Mouse (Mus musculus): ENCODE data around the gene Atp2c1. TPM values are rescaled to one million over a fixed set of nuclear protein-coding genes. Genes with fewer than 3 reads are reported as not detected.

Gene Atp2c1
- polyA plus RNA-seq, 1 experiment from 2014 or later = 63.9 TPM

DNA sequence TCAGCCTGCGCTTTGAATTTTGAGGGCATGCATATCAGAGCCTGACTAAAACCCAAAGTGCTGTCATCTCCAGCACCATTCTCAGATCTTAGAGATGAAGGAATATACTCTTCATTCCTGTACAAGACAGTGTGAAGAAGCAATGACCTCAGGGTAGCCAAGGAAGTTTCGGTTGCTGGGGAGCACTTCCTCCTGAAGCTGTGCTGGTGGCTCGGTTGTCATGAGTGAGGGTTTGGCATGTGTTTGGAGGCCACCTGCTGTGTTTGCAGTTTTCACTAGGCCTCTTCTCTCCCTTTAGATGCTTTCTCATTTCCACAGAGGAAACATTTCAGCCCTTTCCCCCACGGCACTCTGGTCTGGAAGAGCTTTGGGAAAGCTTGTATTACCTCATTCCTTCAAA lies 24.7 kb downstream of the Atp2c1 start:
- Histone ChIP-seq H3K9ac (replicated peaks; ENCODE audit: low read length) (no peak overlapping the region), H3K4me2 (ENCODE audit: low read depth, low read length) (no peak overlapping the region), H3K9me3 (replicated peaks; ENCODE audit: control insufficient read depth, low read length) (no peaks in the 10 kb centered on the region), H3K4me1 (ENCODE audit: control insufficient read depth, insufficient read depth, low read length) (no peaks in the 10 kb centered on the region), H3K36me3 (replicated peaks; ENCODE audit: control insufficient read depth, insufficient read depth, low read depth, low read length) (no peaks in the 10 kb centered on the region), H3K27me3 (ENCODE audit: control insufficient read depth, insufficient read depth, low read length) (no peaks in the 10 kb centered on the region), H3K27ac (replicated peaks; ENCODE audit: low read depth, low read length) (no peak overlapping the region), H3K4me3 (ENCODE audit: low read depth, low read length) (no peak overlapping the region)
- 47% methylated on average over 4 of the region's 4 CpGs for whole genome bisulfite sequencing
- no peak for DNase-seq (ENCODE audit: low spot score)
- no peak for ATAC-seq (replicated peaks; ENCODE audit: insufficient number of reproducible peaks, low FRiP score, low TSS enrichment, low read depth)

DNA sequence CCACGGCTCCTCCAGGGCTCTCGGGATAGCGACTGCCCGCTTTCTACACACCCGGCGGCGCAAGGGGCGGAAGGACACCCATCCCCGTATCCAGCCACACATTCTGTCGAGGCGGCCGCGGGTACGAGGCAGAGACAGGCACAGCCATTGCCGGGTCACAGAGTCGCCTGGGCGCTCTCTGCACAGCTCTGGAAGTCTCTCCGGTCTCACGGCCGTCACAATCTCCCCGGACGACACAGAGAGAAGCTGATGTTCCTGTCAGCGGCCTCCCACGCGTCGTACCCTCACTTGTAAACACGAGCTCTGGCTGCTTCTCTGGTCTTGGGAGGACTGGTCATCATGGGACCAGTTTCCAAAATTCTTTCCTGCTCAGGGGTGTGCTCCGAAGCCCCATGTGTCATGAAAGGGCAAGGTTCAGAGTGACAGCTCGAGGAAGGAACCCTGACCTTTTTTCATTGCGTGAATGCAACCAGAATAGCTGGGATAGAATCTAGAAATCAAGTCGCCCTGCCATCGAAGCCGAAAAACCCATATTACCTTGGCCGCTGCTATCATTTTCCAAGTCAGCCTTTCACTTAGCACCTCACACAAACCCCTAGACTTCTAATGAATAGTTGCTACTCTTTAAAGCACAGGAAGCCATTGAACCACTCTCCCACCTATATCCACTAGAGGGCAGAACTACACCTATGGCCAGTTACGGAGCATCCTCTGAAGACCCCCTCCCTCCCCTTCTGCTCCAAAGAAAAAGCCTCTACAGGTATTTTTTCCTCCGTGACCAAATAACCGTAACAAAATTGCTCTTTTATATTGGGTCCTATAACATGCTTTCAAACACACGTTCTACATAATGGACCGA lies 31.6 kb downstream of the Atp2c1 start:
- H3K27ac ChIP-seq (replicated peaks; ENCODE audit: low read depth, low read length) = peak overlapping the region; percentile 95
- peak overlapping the region; percentile 73 for H3K4me3 ChIP-seq (ENCODE audit: low read depth, low read length)
- H3K4me2 ChIP-seq (ENCODE audit: low read depth, low read length) = peak overlapping the region; percentile 89
- H3K9me3 ChIP-seq (replicated peaks; ENCODE audit: control insufficient read depth, low read length) = no peaks in the 10 kb centered on the region
- no peaks in the 10 kb centered on the region for H3K4me1 ChIP-seq (ENCODE audit: control insufficient read depth, insufficient read depth, low read length)
- peak overlapping the region; percentile 92 for H3K9ac ChIP-seq (replicated peaks; ENCODE audit: low read length)
- no peaks in the 10 kb centered on the region for H3K36me3 ChIP-seq (replicated peaks; ENCODE audit: control insufficient read depth, insufficient read depth, low read depth, low read length)
- 1% methylated on average over 39 of the region's 39 CpGs for WGBS
- peak; percentile 88 for DNase-seq (ENCODE audit: low spot score)
- no peak; the same call in 1 of the 2 replicates for ATAC-seq (replicated peaks; ENCODE audit: insufficient number of reproducible peaks, low FRiP score, low TSS enrichment, low read depth)
- no peaks in the 10 kb centered on the region for H3K27me3 ChIP-seq (ENCODE audit: control insufficient read depth, insufficient read depth, low read length)

GRCm38 (mm10) chr9:105494553-105495315 lies 32.4 kb downstream of the Atp2c1 start:
- no peaks in the 10 kb centered on the region for H3K36me3 ChIP-seq (replicated peaks; ENCODE audit: control insufficient read depth, insufficient read depth, low read depth, low read length)
- ATAC-seq (replicated peaks; ENCODE audit: insufficient number of reproducible peaks, low FRiP score, low TSS enrichment, low read depth) (peak; percentile 99), DNase-seq (ENCODE audit: low spot score) (peak; percentile 95)
- H3K4me3 ChIP-seq (ENCODE audit: low read depth, low read length) = peak overlapping the region; percentile 73
- no peaks in the 10 kb centered on the region for H3K4me1 ChIP-seq (ENCODE audit: control insufficient read depth, insufficient read depth, low read length)
- under 1% methylated on average over 44 of the region's 83 CpGs for WGBS
- H3K27me3 ChIP-seq (ENCODE audit: control insufficient read depth, insufficient read depth, low read length) = no peaks in the 10 kb centered on the region
- peak overlapping the region; percentile 95 for H3K27ac ChIP-seq (replicated peaks; ENCODE audit: low read depth, low read length)
- H3K9ac ChIP-seq (replicated peaks; ENCODE audit: low read length) = peak overlapping the region; percentile 92
- peak overlapping the region; percentile 89 for H3K4me2 ChIP-seq (ENCODE audit: low read depth, low read length)
- H3K9me3 ChIP-seq (replicated peaks; ENCODE audit: control insufficient read depth, low read length) = no peaks in the 10 kb centered on the region

GRCm38 (mm10) chr9:105492744-105493143 lies 34.4 kb downstream of the Atp2c1 start:
- Histone ChIP-seq H3K36me3 (replicated peaks; ENCODE audit: control insufficient read depth, insufficient read depth, low read depth, low read length) (no peaks in the 10 kb centered on the region), H3K4me3 (ENCODE audit: low read depth, low read length) (no peak overlapping the region), H3K27me3 (ENCODE audit: control insufficient read depth, insufficient read depth, low read length) (no peaks in the 10 kb centered on the region), H3K4me2 (ENCODE audit: low read depth, low read length) (no peak overlapping the region), H3K9me3 (replicated peaks; ENCODE audit: control insufficient read depth, low read length) (no peaks in the 10 kb centered on the region), H3K27ac (replicated peaks; ENCODE audit: low read depth, low read length) (no peak overlapping the region), H3K9ac (replicated peaks; ENCODE audit: low read length) (no peak overlapping the region), H3K4me1 (ENCODE audit: control insufficient read depth, insufficient read depth, low read length) (no peaks in the 10 kb centered on the region; the same call in 1 of the 2 replicates)
- WGBS = 87% methylated on average over 3 of the region's 3 CpGs
- no peak for ATAC-seq (replicated peaks; ENCODE audit: insufficient number of reproducible peaks, low FRiP score, low TSS enrichment, low read depth)
- DNase-seq (ENCODE audit: low spot score) = no peak

DNA sequence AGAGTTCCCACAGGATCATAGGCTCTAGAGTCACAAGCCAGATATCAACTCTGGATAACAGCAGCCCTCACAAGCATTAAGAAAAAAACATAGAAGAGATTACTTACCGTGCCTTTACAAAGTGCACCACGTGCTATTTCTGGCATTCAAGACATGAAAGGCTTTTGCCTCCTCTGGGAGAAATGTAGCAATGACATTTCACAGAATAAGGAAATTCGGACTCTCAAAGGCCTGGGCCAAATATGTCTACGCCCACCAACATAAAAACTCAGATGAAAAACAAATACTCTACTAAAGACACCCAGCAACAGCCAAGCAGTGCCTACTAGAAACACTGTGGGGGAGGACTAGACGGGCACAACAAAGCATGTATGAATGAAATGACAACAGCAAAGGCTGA lies 38.8 kb downstream of the Atp2c1 start:
- Histone ChIP-seq H3K27me3 (ENCODE audit: control insufficient read depth, insufficient read depth, low read length) (no peaks in the 10 kb centered on the region), H3K4me1 (ENCODE audit: control insufficient read depth, insufficient read depth, low read length) (no peaks in the 10 kb centered on the region; the same call in 1 of the 2 replicates), H3K9ac (replicated peaks; ENCODE audit: low read length) (no peak overlapping the region), H3K9me3 (replicated peaks; ENCODE audit: control insufficient read depth, low read length) (no peaks in the 10 kb centered on the region), H3K36me3 (replicated peaks; ENCODE audit: control insufficient read depth, insufficient read depth, low read depth, low read length) (no peaks in the 10 kb centered on the region), H3K4me3 (ENCODE audit: low read depth, low read length) (no peak overlapping the region), H3K27ac (replicated peaks; ENCODE audit: low read depth, low read length) (no peak overlapping the region), H3K4me2 (ENCODE audit: low read depth, low read length) (no peak overlapping the region)
- DNase-seq (ENCODE audit: low spot score) = no peak
- 85% methylated on average over 5 of the region's 5 CpGs for WGBS
- ATAC-seq (replicated peaks; ENCODE audit: insufficient number of reproducible peaks, low FRiP score, low TSS enrichment, low read depth) = no peak

GRCm38 (mm10) chr9:105484338-105485084 lies 42.6 kb downstream of the Atp2c1 start:
- H3K36me3 ChIP-seq (replicated peaks; ENCODE audit: control insufficient read depth, insufficient read depth, low read depth, low read length) = no peaks in the 10 kb centered on the region
- no peaks in the 10 kb centered on the region for H3K27me3 ChIP-seq (ENCODE audit: control insufficient read depth, insufficient read depth, low read length)
- H3K9me3 ChIP-seq (replicated peaks; ENCODE audit: control insufficient read depth, low read length) = no peaks in the 10 kb centered on the region
- H3K4me3 ChIP-seq (ENCODE audit: low read depth, low read length) = no peak overlapping the region
- ATAC-seq (replicated peaks; ENCODE audit: insufficient number of reproducible peaks, low FRiP score, low TSS enrichment, low read depth) = no peak
- no peak for DNase-seq (ENCODE audit: low spot score)
- no peak overlapping the region for H3K27ac ChIP-seq (replicated peaks; ENCODE audit: low read depth, low read length)
- H3K9ac ChIP-seq (replicated peaks; ENCODE audit: low read length) = no peak overlapping the region
- no peaks in the 10 kb centered on the region; the same call in 1 of the 2 replicates for H3K4me1 ChIP-seq (ENCODE audit: control insufficient read depth, insufficient read depth, low read length)
- H3K4me2 ChIP-seq (ENCODE audit: low read depth, low read length) = no peak overlapping the region
- 89% methylated on average over 5 of the region's 5 CpGs for WGBS

DNA sequence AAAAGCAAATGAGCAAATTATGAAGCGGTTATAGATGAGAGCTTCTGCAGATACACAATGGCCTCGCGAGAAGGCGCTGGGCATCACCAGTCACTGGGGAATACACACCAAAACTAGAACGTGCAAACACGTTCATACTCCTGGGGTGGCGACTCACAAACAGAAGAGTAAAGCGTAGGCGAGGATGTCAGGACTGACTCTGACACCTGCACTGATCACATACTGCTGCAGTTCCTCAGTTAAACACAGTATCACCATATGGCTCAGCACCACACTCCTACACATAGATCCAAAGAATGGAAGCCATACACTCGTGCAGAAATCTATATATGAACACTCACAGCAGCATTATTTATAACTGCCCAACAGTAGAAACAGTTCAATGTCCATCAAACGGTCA lies 43.2 kb downstream of the Atp2c1 start:
- WGBS = 93% methylated on average over 11 of the region's 11 CpGs
- no peak for DNase-seq (ENCODE audit: low spot score)
- Histone ChIP-seq H3K36me3 (replicated peaks; ENCODE audit: control insufficient read depth, insufficient read depth, low read depth, low read length) (no peaks in the 10 kb centered on the region), H3K27me3 (ENCODE audit: control insufficient read depth, insufficient read depth, low read length) (no peaks in the 10 kb centered on the region), H3K27ac (replicated peaks; ENCODE audit: low read depth, low read length) (no peak overlapping the region), H3K4me3 (ENCODE audit: low read depth, low read length) (no peak overlapping the region), H3K4me1 (ENCODE audit: control insufficient read depth, insufficient read depth, low read length) (no peaks in the 10 kb centered on the region; the same call in 1 of the 2 replicates), H3K4me2 (ENCODE audit: low read depth, low read length) (no peak overlapping the region), H3K9me3 (replicated peaks; ENCODE audit: control insufficient read depth, low read length) (no peaks in the 10 kb centered on the region), H3K9ac (replicated peaks; ENCODE audit: low read length) (no peak overlapping the region)
- ATAC-seq (replicated peaks; ENCODE audit: insufficient number of reproducible peaks, low FRiP score, low TSS enrichment, low read depth) = no peak

Measured in embryonic facial prominence, embryonic 11.5 days (tissue).